Mouse (Mus musculus): ENCODE data around the gene Fgfr2.

GRCm38 (mm10) chr7:132325549-132326331 is 797.4 kb downstream of the Fgfr2 start:
- TF ChIP-seq POLR2A (IDR thresholded peaks at IDR 0.05; ENCODE audit: low read depth, low read length), result no peak
- TF ChIP-seq CTCF (IDR thresholded peaks at IDR 0.05; ENCODE audit: extremely low read depth, insufficient read length, insufficient replicate concordance, low read depth, low read length), result no peak

Measured in small intestine, adult 2 months (tissue).